In the genomic region with DNA sequence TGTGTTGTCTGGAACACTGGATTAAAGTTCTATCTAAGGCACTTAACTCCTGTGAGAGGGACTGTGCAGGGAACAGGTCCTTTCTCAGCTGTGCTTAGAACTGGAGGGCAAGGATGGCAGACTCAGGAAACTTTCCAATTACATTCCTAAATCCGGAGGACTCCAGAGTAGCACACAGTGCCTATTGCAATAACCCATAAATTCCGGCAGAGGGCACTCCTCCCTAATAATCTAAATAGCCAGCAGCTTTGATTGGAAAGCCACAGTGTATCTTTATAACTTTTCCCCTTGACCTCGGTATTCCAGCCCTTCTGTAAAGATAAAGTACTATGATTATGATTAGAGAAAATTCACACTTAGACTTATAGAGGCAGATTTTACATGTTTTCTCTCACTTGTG, we compare ENCODE assay signal across 8 mouse cellular contexts. TPM values are rescaled to one million over a fixed set of nuclear protein-coding genes. Genes with fewer than 3 reads are reported as not detected.
DNase-seq lines count a peak whose midpoint lies in the region; ATAC-seq and TF ChIP-seq lines count a peak whose summit lies in the region.

No protein-coding gene starts in this region.

- H3K4me1 ChIP-seq in E14TG2a.4 (replicated peaks; ENCODE audit: low read depth, low read length): no peaks in the 10 kb centered on the region
- no peaks in the 10 kb centered on the region for H3K4me1 ChIP-seq in forebrain, embryonic 16.5 days (replicated peaks; ENCODE audit: control insufficient read depth, insufficient read depth, low read length)

- H3K36me3 ChIP-seq in E14TG2a.4 (ENCODE audit: insufficient read depth, low read length): no peaks in the 10 kb centered on the region
- H3K36me3 ChIP-seq in forebrain, embryonic 16.5 days (ENCODE audit: control insufficient read depth, insufficient read depth): no peaks in the 10 kb centered on the region

- no peak overlapping the region for H3K9ac ChIP-seq in forebrain, embryonic 16.5 days (replicated peaks; ENCODE audit: low read depth, low read length)

- peak; percentile 32 for ATAC-seq in activated CD4-positive, CD25-positive, alpha-beta regulatory T cell, adult 4 months
- peak; percentile 54 for ATAC-seq in forebrain, embryonic 16.5 days

- no peak overlapping the region for H3K27ac ChIP-seq in layer of hippocampus, adult 2 months
- H3K27ac ChIP-seq in forebrain, embryonic 16.5 days (ENCODE audit: low read length): no peak overlapping the region

- no peak overlapping the region for H3K4me3 ChIP-seq in layer of hippocampus, adult 2 months
- no peak overlapping the region for H3K4me3 ChIP-seq in E14TG2a.4 (replicated peaks; ENCODE audit: low read length)
- no peak overlapping the region for H3K4me3 ChIP-seq in forebrain, embryonic 16.5 days (replicated peaks; ENCODE audit: low read length)

- peak; percentile 99 for TF ChIP-seq CTCF in layer of hippocampus, adult 2 months (conservative IDR thresholded peaks at IDR 0.05)
- peak; percentile 85 for TF ChIP-seq CTCF in E14TG2a.4 (conservative IDR thresholded peaks at IDR 0.05; ENCODE audit: low read length)

- peak; percentile 31 to 56 for DNase-seq in layer of hippocampus, adult 2 months (ENCODE audit: low spot score in 2 of 2)
- DNase-seq in layer of hippocampus, adult 9-10 months (ENCODE audit: low spot score): no peak
- peak; percentile 15 to 67 for DNase-seq in layer of hippocampus, postnatal 14 days (ENCODE audit: low spot score in 2 of 2)
- DNase-seq in retina, adult 2 months (ENCODE audit: low read depth, low spot score): peak; percentile 38
- no peak for DNase-seq in gastrocnemius, postnatal 10 days

- no peak overlapping the region for H3K4me2 ChIP-seq in forebrain, embryonic 16.5 days (ENCODE audit: low read length)

- 2% methylated on average over 3 of the region's 3 CpGs for WGBS in forebrain, embryonic 16.5 days

- no peaks in the 10 kb centered on the region for H3K9me3 ChIP-seq in E14TG2a.4 (ENCODE audit: low read length)
- H3K9me3 ChIP-seq in forebrain, embryonic 16.5 days (ENCODE audit: control insufficient read depth, low read length): no peaks in the 10 kb centered on the region

- no peaks in the 10 kb centered on the region for H3K27me3 ChIP-seq in E14TG2a.4 (ENCODE audit: insufficient read depth, low read length)
- no peaks in the 10 kb centered on the region; the same call in 1 of the 2 replicates for H3K27me3 ChIP-seq in forebrain, embryonic 16.5 days (replicated peaks; ENCODE audit: control insufficient read depth, insufficient read depth, low read length)

RNA-seq across cellular contexts. Expression of gene Hdgfl3, which starts 25.4 kb away (rescaled TPM):
- total RNA-seq in layer of hippocampus, adult 2 months (2021): 10 to 100 TPM; 62.1 to 64.3 TPM
- polyA plus RNA-seq in activated CD4-positive, CD25-positive, alpha-beta regulatory T cell, adult 4 months (2017; shearing (Covaris generic)): 10 to 100 TPM in 1 of 2 experiments, 1 to 10 TPM in 1; 7.9 to 10.2 TPM
- polyA plus RNA-seq in forebrain, embryonic 16.5 days (2015; fragmentation: Nextera tagmentation; extraction: Ambion mirVana): 51.8 and 54.4 TPM in 2 replicates
- 10 to 100 TPM; 54.9 to 58.9 TPM for total RNA-seq in layer of hippocampus, postnatal 14 days (2021)
- 1 to 10 TPM; 6.1 to 8.7 TPM for total RNA-seq in gastrocnemius, postnatal 10 days (2021)

RNA-seq across cellular contexts. Expression of gene Bnc1, which starts 32.4 kb away (rescaled TPM):
- under 1 TPM in 1 of 2 experiments, not detected in 1; 0.07 TPM for total RNA-seq in layer of hippocampus, adult 2 months (2021)
- not detected for polyA plus RNA-seq in activated CD4-positive, CD25-positive, alpha-beta regulatory T cell, adult 4 months (2017; shearing (Covaris generic))
- polyA plus RNA-seq in forebrain, embryonic 16.5 days (2015; fragmentation: Nextera tagmentation; extraction: Ambion mirVana): 0.09 TPM in 1 of 2 replicates, not detected in the other
- total RNA-seq in layer of hippocampus, postnatal 14 days (2021): not detected
- total RNA-seq in gastrocnemius, postnatal 10 days (2021): not detected

Comparison
In these comparisons a context has a peak if more than half of its experiments do, and no peak if none do; other contexts are left out.
1. DNase-seq: peak in layer of hippocampus, adult 2 months (2 of 2), layer of hippocampus, postnatal 14 days (2 of 2) and retina, adult 2 months (single experiment); none in layer of hippocampus, adult 9-10 months (single experiment) and gastrocnemius, postnatal 10 days (single experiment).
2. RNA of gene Hdgfl3, which starts 25.4 kb away (total RNA-seq): 62.1 to 64.3 TPM in layer of hippocampus, adult 2 months and 54.9 to 58.9 TPM in layer of hippocampus, postnatal 14 days; 6.1 to 8.7 TPM in gastrocnemius, postnatal 10 days; every median in the first group is over 4 times any median in the second.